ENCODE assay signal across 8 mouse cellular contexts in the genomic region with DNA sequence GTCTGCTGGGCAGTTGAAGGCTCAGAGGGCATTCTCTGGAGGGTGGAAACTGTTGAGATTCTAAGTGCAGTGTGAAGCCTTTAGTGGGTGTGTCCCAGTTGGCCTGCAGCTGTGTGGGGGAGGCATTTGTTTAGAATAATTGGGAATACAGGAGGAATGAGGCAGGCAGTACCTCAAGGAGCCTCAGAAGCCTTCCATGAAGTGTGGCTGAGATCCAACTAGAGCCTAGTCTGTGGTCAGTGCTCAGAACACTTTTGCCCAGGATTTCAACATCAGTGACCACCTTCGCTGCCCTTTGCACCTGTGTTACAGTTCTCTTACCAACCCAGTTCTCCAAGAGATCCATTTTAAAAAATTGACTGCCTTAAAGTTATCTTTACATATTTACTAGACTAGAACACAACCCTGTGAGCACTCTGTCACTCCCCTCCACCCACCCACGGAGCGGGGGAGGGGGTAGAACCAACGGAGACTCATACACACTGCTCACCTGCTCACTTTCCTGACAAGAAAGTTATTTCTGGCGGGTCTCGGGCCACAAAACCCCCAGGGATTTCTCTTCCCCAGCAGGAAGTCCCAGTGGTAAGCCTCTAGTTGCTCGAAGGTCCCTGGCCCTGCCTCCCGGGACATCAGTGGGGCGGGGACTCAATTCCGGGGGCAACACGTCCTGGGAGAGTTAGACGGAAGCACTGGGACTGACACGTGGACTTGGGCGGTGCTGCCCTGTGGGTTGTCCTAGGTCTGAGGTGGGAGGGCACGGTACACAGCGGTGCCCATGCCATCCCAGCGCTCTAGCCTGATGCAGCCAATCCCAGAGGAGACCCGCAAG. TPM values are rescaled to one million over a fixed set of nuclear protein-coding genes. Genes with fewer than 3 reads are reported as not detected.
DNase-seq lines count a peak whose midpoint lies in the region; ATAC-seq lines count a peak whose summit lies in the region.

A gene (plus strand): TSS at position 679 of the 829 bp plus-strand sequence.

- 0 out of 2 replicates have a peak within 1 kb of the TSS, but pooled peaks have one; percentile 4 for H3K4me3 ChIP-seq in hindbrain, embryonic 10.5 days
- H3K4me3 ChIP-seq in hindbrain, embryonic 11.5 days (ENCODE audit: low read depth, low read length) = no peak within 1 kb of the TSS
- H3K4me3 ChIP-seq in heart, embryonic 12.5 days = peak within 1 kb of the TSS; percentile 29
- peak within 1 kb of the TSS; percentile 22 for H3K4me3 ChIP-seq in kidney, embryonic 15.5 days (replicated peaks)

- WGBS in hindbrain, embryonic 10.5 days = 5% methylated on average over 18 of the region's 18 CpGs
- 6% methylated on average over 18 of the region's 18 CpGs for WGBS in hindbrain, embryonic 11.5 days
- 5% methylated on average over 18 of the region's 18 CpGs for WGBS in heart, embryonic 12.5 days
- 3% methylated on average over 18 of the region's 18 CpGs for WGBS in kidney, embryonic 15.5 days

- peaks cover 44% of the 10 kb centered on the region for H3K36me3 ChIP-seq in hindbrain, embryonic 10.5 days
- 0 out of 2 replicates have a peak, but pooled peaks cover 5% of the 10 kb centered on the region for H3K36me3 ChIP-seq in hindbrain, embryonic 11.5 days (ENCODE audit: control insufficient read depth, insufficient read depth, low read length)
- H3K36me3 ChIP-seq in heart, embryonic 12.5 days = peaks cover 40% of the 10 kb centered on the region
- peaks cover 43% of the 10 kb centered on the region for H3K36me3 ChIP-seq in kidney, embryonic 15.5 days

- no peak within 1 kb of the TSS for H3K4me2 ChIP-seq in hindbrain, embryonic 11.5 days (replicated peaks; ENCODE audit: low read depth, low read length)
- H3K4me2 ChIP-seq in heart, embryonic 12.5 days = peak within 1 kb of the TSS; percentile 70
- H3K4me2 ChIP-seq in kidney, embryonic 15.5 days = peak within 1 kb of the TSS; percentile 58

- no peak within 1 kb of the TSS for H3K9ac ChIP-seq in hindbrain, embryonic 11.5 days (ENCODE audit: low read depth, low read length)
- H3K9ac ChIP-seq in heart, embryonic 12.5 days = peak within 1 kb of the TSS; percentile 53
- H3K9ac ChIP-seq in kidney, embryonic 15.5 days = peak within 1 kb of the TSS; percentile 41

- no peak for ATAC-seq in hindbrain, embryonic 11.5 days (ENCODE audit: low FRiP score)
- ATAC-seq in heart, embryonic 12.5 days (ENCODE audit: insufficient number of reproducible peaks, low FRiP score) = peak; percentile 51; the same call in 1 of the 2 replicates
- peak; percentile 82 for ATAC-seq in kidney, embryonic 15.5 days (replicated peaks; ENCODE audit: low FRiP score)

- no peak within 1 kb of the TSS for H3K27ac ChIP-seq in hindbrain, embryonic 10.5 days
- H3K27ac ChIP-seq in hindbrain, embryonic 11.5 days (ENCODE audit: low read depth, low read length) = no peak within 1 kb of the TSS
- H3K27ac ChIP-seq in heart, embryonic 12.5 days (ENCODE audit: poor library complexity, severe bottlenecking) = no peak within 1 kb of the TSS
- H3K27ac ChIP-seq in kidney, embryonic 15.5 days = no peak within 1 kb of the TSS

- H3K27me3 ChIP-seq in hindbrain, embryonic 10.5 days (ENCODE audit: insufficient read depth, poor library complexity, severe bottlenecking) = 0 out of 2 replicates have a peak, but pooled peaks cover 4% of the 10 kb centered on the region
- no peaks in the 10 kb centered on the region for H3K27me3 ChIP-seq in hindbrain, embryonic 11.5 days (ENCODE audit: control insufficient read depth, insufficient read depth, low read length)
- no peaks in the 10 kb centered on the region for H3K27me3 ChIP-seq in heart, embryonic 12.5 days (replicated peaks)
- H3K27me3 ChIP-seq in kidney, embryonic 15.5 days = no peaks in the 10 kb centered on the region

- H3K4me1 ChIP-seq in hindbrain, embryonic 10.5 days (replicated peaks) = peaks cover 26% of the 10 kb centered on the region
- no peaks in the 10 kb centered on the region for H3K4me1 ChIP-seq in hindbrain, embryonic 11.5 days (replicated peaks; ENCODE audit: control insufficient read depth, insufficient read depth, low read length)
- peaks cover 17% of the 10 kb centered on the region for H3K4me1 ChIP-seq in heart, embryonic 12.5 days (replicated peaks)
- H3K4me1 ChIP-seq in kidney, embryonic 15.5 days = peaks cover 24% of the 10 kb centered on the region

- H3K9me3 ChIP-seq in hindbrain, embryonic 10.5 days = no peaks in the 10 kb centered on the region
- no peaks in the 10 kb centered on the region for H3K9me3 ChIP-seq in hindbrain, embryonic 11.5 days (ENCODE audit: control insufficient read depth, low read length)
- no peaks in the 10 kb centered on the region for H3K9me3 ChIP-seq in heart, embryonic 12.5 days (replicated peaks)
- H3K9me3 ChIP-seq in kidney, embryonic 15.5 days (replicated peaks) = no peaks in the 10 kb centered on the region

- peak; percentile 6 for DNase-seq in hindbrain, embryonic 10.5 days (ENCODE audit: low spot score)
- no peak for DNase-seq in hindbrain, embryonic 11.5 days (ENCODE audit: low spot score)
- peak; percentile 76 to 82 for DNase-seq in adrenal gland, postnatal 36 days
- DNase-seq in lung, postnatal 10 days = peak; percentile 83
- DNase-seq in testis, postnatal 14 days (ENCODE audit: low spot score) = peak; percentile 49
- DNase-seq in left cerebral cortex, adult 8-10 months (ENCODE audit: low spot score in 2 of 2) = no peak

RNA-seq across cellular contexts. Expression of the gene that starts here (rescaled TPM):
- polyA plus RNA-seq in hindbrain, embryonic 10.5 days (2016; fragmentation: Nextera tagmentation; extraction: Ambion mirVana) = 0.25 and 0.54 TPM in 2 replicates
- 0.14 and 0.45 TPM in 2 replicates for polyA plus RNA-seq in hindbrain, embryonic 11.5 days (2014; fragmentation: Nextera tagmentation; extraction: Ambion mirVana)
- 1 to 10 TPM; 1.1 to 1.2 TPM for total RNA-seq in adrenal gland, postnatal 36 days (2021)
- polyA plus RNA-seq in heart, embryonic 12.5 days (2016; fragmentation: Nextera tagmentation; extraction: Ambion mirVana) = 0.59 and 0.69 TPM in 2 replicates
- polyA plus RNA-seq in kidney, embryonic 15.5 days (2015; fragmentation: Nextera tagmentation; extraction: Ambion mirVana) = 0.58 and 1.6 TPM in 2 replicates
- 1 to 10 TPM in 2 of 4 experiments, under 1 TPM in 2; 0.43 to 1.3 (median 0.94) TPM for total RNA-seq in left cerebral cortex, adult 8-10 months (2022)

Comparison
In these comparisons a context has a peak if more than half of its experiments do, and no peak if none do; other contexts are left out.
1. Peak in DNase-seq and H3K4me3 ChIP-seq in hindbrain, embryonic 10.5 days; RNA of the gene not detected or under 1 TPM.
2. Peak in ATAC-seq, H3K4me3 ChIP-seq, H3K9ac ChIP-seq and H3K4me2 ChIP-seq in heart, embryonic 12.5 days; RNA of the gene not detected or under 1 TPM.
3. DNase-seq: peak in adrenal gland, postnatal 36 days (2 of 2), lung, postnatal 10 days (single experiment) and testis, postnatal 14 days (single experiment); none in hindbrain, embryonic 11.5 days (single experiment) and left cerebral cortex, adult 8-10 months (0 of 2).